Mouse (Mus musculus) embryo, embryonic 9.5 days (tissue): ENCODE results near the gene Rhox6.
"Not testable (repeated sequence)": the region's sequence is repeated elsewhere in the genome, so short reads cannot be mapped to it uniquely, and the experiment has no call there.

Experiments used
- DNase-seq: peaks from one replicate; pipeline ENCODE4 v3.0.0-alpha.2; 2017; ENCODE audit errors: extremely low spot score

Gene Rhox6

DNA sequence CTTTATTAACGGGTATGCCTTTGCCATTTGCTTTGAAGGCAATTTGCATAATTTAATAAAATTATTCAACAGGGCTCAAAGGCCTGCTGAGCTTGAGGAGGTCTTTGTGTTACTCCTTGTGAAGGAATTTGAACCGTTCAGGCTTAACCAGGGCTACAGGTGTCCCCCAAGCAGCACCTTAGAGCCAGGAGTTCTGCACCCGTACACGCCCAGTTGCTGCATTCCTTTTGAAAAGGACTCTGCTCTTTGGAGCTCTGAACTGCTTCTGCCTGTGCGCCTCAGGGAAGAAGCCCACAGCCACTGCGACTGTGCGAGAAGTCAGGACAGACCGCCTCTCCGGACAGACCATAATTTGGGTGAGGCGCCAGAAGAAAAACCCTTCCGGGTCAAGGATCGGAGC, at the start of gene Rhox6:
Rhox6 (plus strand) TSS at position 301 of the 400 bp plus-strand sequence.
- DNase-seq = not testable (repeated sequence)

DNA sequence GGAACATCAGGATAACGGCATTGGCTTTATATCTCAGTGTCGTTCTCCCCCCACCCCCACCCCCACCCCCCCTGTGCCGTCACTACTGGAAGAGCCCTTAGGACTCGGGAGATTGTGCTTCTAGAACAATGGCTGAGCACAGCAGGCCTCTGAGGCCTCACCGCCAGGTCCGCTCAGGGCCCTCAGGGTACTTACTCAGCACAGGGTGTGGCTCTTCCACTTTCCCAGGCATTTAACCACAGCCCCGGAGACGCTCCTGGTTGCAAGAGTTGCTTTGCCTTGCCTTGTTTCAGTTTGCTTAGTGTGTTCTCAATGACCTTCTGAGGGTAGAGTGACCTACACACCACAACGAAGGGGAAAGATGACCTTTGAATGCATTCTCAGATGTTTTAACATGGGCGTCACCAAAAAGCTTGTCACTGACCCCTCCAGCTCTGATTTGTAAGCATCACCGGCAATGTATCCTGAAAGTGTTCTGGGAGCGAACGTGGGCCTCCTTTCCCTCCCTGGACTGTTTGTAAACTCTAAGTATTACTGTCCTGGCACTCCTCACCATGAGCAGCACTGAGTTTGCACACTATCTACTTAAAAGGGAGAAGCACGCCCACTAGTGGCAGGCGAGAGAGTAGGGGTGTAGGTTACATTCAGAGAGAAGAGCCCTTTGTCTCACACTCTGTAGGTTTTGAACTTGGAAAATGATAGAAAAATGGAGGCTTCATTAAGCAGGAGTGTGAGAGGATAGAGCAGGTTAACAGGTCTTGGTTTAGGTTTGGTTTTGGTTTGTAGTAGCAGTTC, 19.2 kb upstream of the Rhox6 start:
- DNase-seq = no peak

DNA sequence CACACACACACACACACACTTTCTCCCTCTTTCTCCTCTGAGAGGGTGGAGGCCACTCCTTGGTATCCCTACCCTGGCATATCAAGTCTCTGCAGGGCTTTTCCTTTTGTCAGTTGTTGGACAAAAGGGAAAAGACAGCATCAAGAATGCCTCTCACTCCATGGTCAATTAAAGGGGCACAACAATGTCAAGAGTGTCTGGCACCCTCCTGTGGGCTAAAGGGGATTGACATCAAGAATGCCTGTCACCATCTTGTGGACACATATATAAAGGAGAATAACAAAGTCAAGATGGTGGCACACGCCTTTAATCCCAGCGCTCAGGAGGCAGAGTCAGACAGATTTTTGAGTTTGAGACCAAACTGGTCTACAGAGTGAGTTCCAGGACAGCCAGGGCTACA, 17.3 kb upstream of the Rhox6 start:
- DNase-seq = no peak

DNA sequence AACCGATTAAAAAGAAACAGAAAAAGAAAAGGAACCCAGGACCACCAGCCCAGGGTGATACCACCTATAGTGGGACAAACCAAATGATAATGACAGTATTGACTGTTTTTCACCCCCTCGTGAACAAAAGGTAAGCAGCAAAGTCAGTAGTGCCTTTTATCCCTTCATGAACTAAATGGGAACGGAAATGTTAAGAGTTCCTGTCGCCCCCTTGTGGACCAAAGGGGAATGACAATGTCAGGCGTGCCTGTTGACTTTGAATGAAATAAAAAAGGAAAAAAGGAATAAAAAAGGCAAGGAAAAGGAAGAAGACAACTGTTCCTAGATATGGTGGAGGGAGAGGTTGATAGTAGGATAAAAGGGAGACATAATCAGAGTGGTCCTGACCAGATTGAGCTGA, 15.5 kb upstream of the Rhox6 start:
- DNase-seq = peak; percentile 9

DNA sequence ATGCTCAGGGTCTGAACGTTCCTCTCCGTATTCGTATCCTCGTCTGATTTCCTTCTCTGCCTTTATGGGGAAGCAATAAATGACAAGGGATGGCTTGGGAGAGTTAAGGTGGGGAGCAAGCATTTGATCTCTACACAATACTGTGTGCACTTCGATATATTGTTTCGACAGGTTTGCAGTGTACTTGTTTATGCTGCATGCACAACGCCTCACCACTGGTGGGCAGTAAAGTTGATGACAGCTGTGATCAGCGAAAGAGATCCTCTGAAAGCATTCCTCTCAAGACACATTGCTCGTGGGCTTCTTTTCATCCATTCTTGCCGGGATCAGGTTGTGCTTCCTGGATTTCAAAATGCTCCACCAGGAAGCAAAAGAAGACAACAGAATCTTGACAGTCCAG, 11.0 kb upstream of the Rhox6 start:
- no peak for DNase-seq

DNA sequence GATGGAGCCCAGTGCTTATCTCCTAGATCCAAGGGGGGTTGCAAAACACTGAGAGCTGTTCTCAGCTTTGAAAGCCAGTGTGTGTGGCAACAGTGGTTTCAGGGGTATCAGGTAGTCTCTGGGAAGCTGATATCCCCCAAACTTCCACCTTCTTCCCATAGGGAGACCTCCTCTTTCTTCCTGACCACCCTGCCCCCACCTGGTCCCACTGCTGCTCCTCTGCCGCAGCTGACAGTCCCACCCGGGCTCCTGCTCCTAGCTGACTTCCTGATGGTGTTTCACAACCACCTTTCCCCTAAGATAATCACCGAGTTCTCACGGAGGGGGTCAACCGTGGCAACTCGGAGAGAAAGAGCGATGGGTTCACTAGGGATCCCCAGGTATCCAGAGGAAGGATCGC, 4.7 kb downstream of the Rhox6 start, which contains the start of gene Rhox7a:
Rhox7a (plus strand) TSS at position 301 of the 400 bp plus-strand sequence.
- DNase-seq = not testable (repeated sequence)

DNA sequence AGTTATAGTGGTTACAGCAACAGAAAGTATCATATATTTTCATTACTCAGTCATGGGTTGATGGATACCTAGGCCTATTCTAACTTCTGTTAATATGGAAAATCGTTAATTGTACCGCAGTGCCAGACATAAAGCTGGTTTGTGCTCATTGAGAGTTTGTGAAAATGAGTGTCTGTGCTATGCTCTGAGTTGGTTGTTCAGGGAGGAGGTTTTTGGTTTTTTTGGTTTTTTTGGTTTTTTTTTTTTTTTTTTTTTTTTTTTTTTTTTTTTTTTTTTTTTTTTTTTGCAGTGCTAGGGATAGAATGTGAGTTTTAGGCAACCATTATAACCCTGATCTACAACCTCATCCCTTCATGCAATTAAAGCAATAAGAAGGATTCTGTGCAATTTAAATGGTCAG, 44.9 kb downstream of the Rhox6 start:
- DNase-seq = no peak

DNA sequence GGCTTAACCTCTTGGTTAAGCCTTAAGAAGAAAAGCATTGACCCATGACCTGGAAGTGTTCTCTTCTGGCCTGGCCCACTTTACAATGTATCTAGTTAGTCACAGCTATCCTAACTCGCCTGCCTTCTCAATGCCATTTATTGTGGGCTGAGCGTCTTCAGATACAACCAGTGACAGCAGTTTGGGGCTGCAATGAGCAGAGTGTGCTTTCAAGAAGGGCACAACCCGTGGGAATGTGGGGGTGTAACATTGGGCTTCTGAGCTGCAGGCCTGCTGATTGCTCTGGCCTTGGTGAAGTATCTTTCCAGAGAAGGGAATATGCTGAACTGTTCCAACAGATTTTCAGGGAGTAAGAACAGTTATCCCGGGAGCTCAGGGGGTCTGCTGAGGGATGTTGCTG, 52.1 kb downstream of the Rhox6 start, which contains the start of gene Rhox8:
Rhox8 (minus strand) TSS at position 101 of the 400 bp plus-strand sequence.
- DNase-seq = no peak
